ENCODE assay signal across 10 mouse cellular contexts in genomic region chr15:57590597-57591219, GRCm38 (mm10).
DNase-seq lines count a peak whose midpoint lies in the region; ATAC-seq lines count a peak whose summit lies in the region.
"Had no signal": no experiment of that assay in that cellular context is flagged by ENCODE, and none has a peak within 500 bp of the region (broad histone marks: within the 10 kb centered on the region; RNA-seq: fewer than 3 reads in every experiment).

No protein-coding gene starts in this region.

- peak; percentile 75 for DNase-seq in MN1 (ENCODE audit: low spot score)
- DNase-seq in cerebellum, adult 8-10 months = peak; percentile 63
- no peak for DNase-seq in urinary bladder, postnatal 36 days (ENCODE audit: low spot score in 2 of 2)
- DNase-seq in lung, postnatal 36 days = no peak
- DNase-seq in ovary, adult 18-20 months (ENCODE audit: low spot score) = no peak
- DNase-seq: liver, embryonic 13.5 days had no signal

- no peak overlapping the region for H3K4me2 ChIP-seq in heart, embryonic 16.5 days (ENCODE audit: low read depth, low read length)
- no peak overlapping the region for H3K4me2 ChIP-seq in heart, embryonic 11.5 days
- H3K4me2 ChIP-seq in hindbrain, embryonic 13.5 days = no peak overlapping the region
- H3K4me2 ChIP-seq: liver, embryonic 13.5 days; neural tube, embryonic 13.5 days had no signal

- no peak overlapping the region for H3K27ac ChIP-seq in heart, embryonic 16.5 days (ENCODE audit: low read length)
- no peak overlapping the region for H3K27ac ChIP-seq in heart, embryonic 11.5 days (ENCODE audit: low read depth, low read length)
- H3K27ac ChIP-seq in hindbrain, embryonic 13.5 days = peak overlapping the region; percentile 73; the same call in 1 of the 2 replicates
- H3K27ac ChIP-seq: liver, embryonic 13.5 days; neural tube, embryonic 13.5 days had no signal

- no peaks in the 10 kb centered on the region for H3K9me3 ChIP-seq in heart, embryonic 16.5 days (replicated peaks; ENCODE audit: control insufficient read depth, low read length)
- no peaks in the 10 kb centered on the region for H3K9me3 ChIP-seq in heart, embryonic 11.5 days (replicated peaks; ENCODE audit: control insufficient read depth, low read length)
- H3K9me3 ChIP-seq in hindbrain, embryonic 13.5 days = no peaks in the 10 kb centered on the region
- H3K9me3 ChIP-seq: liver, embryonic 13.5 days; neural tube, embryonic 13.5 days had no signal

- H3K27me3 ChIP-seq in heart, embryonic 16.5 days (ENCODE audit: control insufficient read depth, insufficient read depth, low read length) = no peaks in the 10 kb centered on the region
- no peaks in the 10 kb centered on the region for H3K27me3 ChIP-seq in heart, embryonic 11.5 days (ENCODE audit: control insufficient read depth, insufficient read depth, low read length)
- no peaks in the 10 kb centered on the region for H3K27me3 ChIP-seq in hindbrain, embryonic 13.5 days
- H3K27me3 ChIP-seq: liver, embryonic 13.5 days; neural tube, embryonic 13.5 days had no signal

- no peaks in the 10 kb centered on the region for H3K36me3 ChIP-seq in heart, embryonic 16.5 days (ENCODE audit: control insufficient read depth, insufficient read depth)
- no peaks in the 10 kb centered on the region for H3K36me3 ChIP-seq in heart, embryonic 11.5 days (ENCODE audit: control insufficient read depth, insufficient read depth, low read length)
- H3K36me3 ChIP-seq in hindbrain, embryonic 13.5 days = no peaks in the 10 kb centered on the region
- H3K36me3 ChIP-seq: liver, embryonic 13.5 days; neural tube, embryonic 13.5 days had no signal

- H3K9ac ChIP-seq in heart, embryonic 16.5 days (ENCODE audit: low read length) = no peak overlapping the region
- H3K9ac ChIP-seq in heart, embryonic 11.5 days (ENCODE audit: low read depth, low read length) = no peak overlapping the region
- no peak overlapping the region for H3K9ac ChIP-seq in hindbrain, embryonic 13.5 days
- H3K9ac ChIP-seq: liver, embryonic 13.5 days; neural tube, embryonic 13.5 days had no signal

- WGBS in heart, embryonic 16.5 days = 27% methylated on average over 7 of the region's 7 CpGs
- WGBS in heart, embryonic 11.5 days (ENCODE audit: insufficient replicate concordance) = 40% methylated on average over 7 of the region's 7 CpGs
- WGBS in hindbrain, embryonic 13.5 days = 66% methylated on average over 7 of the region's 7 CpGs

- ATAC-seq in heart, embryonic 16.5 days (replicated peaks; ENCODE audit: extremely low read depth, insufficient read depth, low FRiP score) = peak; percentile 60; the same call in 1 of the 2 replicates
- no peak for ATAC-seq in heart, embryonic 11.5 days (replicated peaks; ENCODE audit: insufficient number of reproducible peaks, low FRiP score, low TSS enrichment)
- 0 out of 2 replicates have a peak, but pooled peaks have one; percentile 32 for ATAC-seq in hindbrain, embryonic 13.5 days (ENCODE audit: low FRiP score)

- no peak overlapping the region for H3K4me3 ChIP-seq in heart, embryonic 16.5 days (ENCODE audit: low read length)
- H3K4me3 ChIP-seq in heart, embryonic 11.5 days (ENCODE audit: low read depth, low read length) = no peak overlapping the region
- H3K4me3 ChIP-seq in hindbrain, embryonic 13.5 days = no peak overlapping the region
- H3K4me3 ChIP-seq: liver, embryonic 13.5 days; neural tube, embryonic 13.5 days had no signal

- peaks cover 15% of the 10 kb centered on the region for H3K4me1 ChIP-seq in heart, embryonic 16.5 days (ENCODE audit: control insufficient read depth, insufficient read depth, low read length)
- 0 out of 2 replicates have a peak, but pooled peaks cover 3% of the 10 kb centered on the region for H3K4me1 ChIP-seq in heart, embryonic 11.5 days (ENCODE audit: control insufficient read depth, insufficient read depth, low read length)
- peaks cover 22% of the 10 kb centered on the region for H3K4me1 ChIP-seq in hindbrain, embryonic 13.5 days (replicated peaks)
- H3K4me1 ChIP-seq: liver, embryonic 13.5 days had no signal

Comparison
In these comparisons a context has a peak if more than half of its experiments do, and no peak if none do; other contexts are left out.
1. DNase-seq: peak in MN1 (single experiment) and cerebellum, adult 8-10 months (single experiment); none in urinary bladder, postnatal 36 days (0 of 2), lung, postnatal 36 days (single experiment) and ovary, adult 18-20 months (single experiment).